Mouse (Mus musculus): ENCODE measurements around the gene Vps37b. TPM values are rescaled to one million over a fixed set of nuclear protein-coding genes. Genes with fewer than 3 reads are reported as not detected.

The Vps37b gene
- total RNA-seq, 2 experiments from 2014 or later = 61.4 to 64.1 TPM

GRCm38 (mm10) chr5:123981250-123981554, 50.9 kb downstream of the Vps37b start:
- DNase-seq (ENCODE audit: low spot score in 2 of 2) = no peak

- DNase-seq (ENCODE audit: low spot score in 2 of 2) = no peak
Observed at GRCm38 (mm10) chr5:123980521-123981249, 51.4 kb downstream of the Vps37b start.

- DNase-seq (ENCODE audit: low spot score in 2 of 2) = no peak
Observed at GRCm38 (mm10) chr5:123979980-123980369, 52.1 kb downstream of the Vps37b start.

GRCm38 (mm10) chr5:123979221-123979979, 52.7 kb downstream of the Vps37b start:
- DNase-seq (ENCODE audit: low spot score in 2 of 2) = no peak

- no peak for DNase-seq (ENCODE audit: low spot score in 2 of 2)
Observed at GRCm38 (mm10) chr5:123978131-123978530, 53.9 kb downstream of the Vps37b start.

GRCm38 (mm10) chr5:123977231-123977630, 54.8 kb downstream of the Vps37b start:
- no peak for DNase-seq (ENCODE audit: low spot score in 2 of 2)

GRCm38 (mm10) chr5:123975668-123976180, 56.3 kb downstream of the Vps37b start:
- DNase-seq (ENCODE audit: low spot score in 2 of 2) = no peak

- DNase-seq (ENCODE audit: low spot score in 2 of 2) = no peak
Observed at GRCm38 (mm10) chr5:123974616-123975111, 57.4 kb downstream of the Vps37b start.

- DNase-seq (ENCODE audit: low spot score in 2 of 2) = no peak
Observed at GRCm38 (mm10) chr5:123974179-123974485, 57.9 kb downstream of the Vps37b start.

- peak; percentile 28 to 63 for DNase-seq (ENCODE audit: low spot score in 2 of 2)
Observed at GRCm38 (mm10) chr5:123973299-123974178, 58.5 kb downstream of the Vps37b start, which contains the start of gene Hip1r. TSS of gene Hip1r (plus strand) at chr5:123973628.

- no peak for DNase-seq (ENCODE audit: low spot score in 2 of 2)
Observed at GRCm38 (mm10) chr5:123972453-123972852, 59.6 kb downstream of the Vps37b start.

GRCm38 (mm10) chr5:123970576-123970975, 61.5 kb downstream of the Vps37b start:
- DNase-seq (ENCODE audit: low spot score in 2 of 2) = no peak

- DNase-seq (ENCODE audit: low spot score in 2 of 2) = no peak
Observed at GRCm38 (mm10) chr5:123969216-123969615, 62.9 kb downstream of the Vps37b start.

- no peak for DNase-seq (ENCODE audit: low spot score in 2 of 2)
Observed at GRCm38 (mm10) chr5:123968468-123968867, 63.6 kb downstream of the Vps37b start.

GRCm38 (mm10) chr5:123966759-123967158, 65.3 kb downstream of the Vps37b start:
- DNase-seq (ENCODE audit: low spot score in 2 of 2) = no peak

- DNase-seq (ENCODE audit: low spot score in 2 of 2) = no peak
Observed at GRCm38 (mm10) chr5:123964208-123964607, 67.9 kb downstream of the Vps37b start.

GRCm38 (mm10) chr5:123961046-123961445, 71.0 kb downstream of the Vps37b start:
- DNase-seq (ENCODE audit: low spot score in 2 of 2) = no peak

- no peak for DNase-seq (ENCODE audit: low spot score in 2 of 2)
Observed at GRCm38 (mm10) chr5:123960129-123960528, 71.9 kb downstream of the Vps37b start.

GRCm38 (mm10) chr5:123959018-123959417, 73.1 kb downstream of the Vps37b start:
- no peak for DNase-seq (ENCODE audit: low spot score in 2 of 2)

- DNase-seq (ENCODE audit: low spot score in 2 of 2) = no peak
Observed at GRCm38 (mm10) chr5:123957213-123957612, 74.9 kb downstream of the Vps37b start.
